Mouse (Mus musculus) mature B cell (primary cell): ENCODE data around the gene Arl6.

ENCODE experiments used
- in situ Hi-C: fragments of 300-500 bp; cut with MboI; formaldehyde crosslinking; loops from 2 replicates; pipeline ENCODE4 v1.14.3; 2019

Gene Arl6

GRCm38 (mm10) chr16:59639102-59639691, at the start of gene Arl6:
Arl6 (minus strand) TSS chr16:59639391.
- in situ Hi-C loops, result no loop called here

GRCm38 (mm10) chr16:59685135-59685534, 45.9 kb upstream of the Arl6 start:
- in situ Hi-C loops, result no loop called here

- in situ Hi-C loops, result no loop called here
Measured at GRCm38 (mm10) chr16:59683434-59683833, 44.2 kb upstream of the Arl6 start.

GRCm38 (mm10) chr16:59682216-59682891, 43.2 kb upstream of the Arl6 start:
- in situ Hi-C loops, result no loop called here

DNA sequence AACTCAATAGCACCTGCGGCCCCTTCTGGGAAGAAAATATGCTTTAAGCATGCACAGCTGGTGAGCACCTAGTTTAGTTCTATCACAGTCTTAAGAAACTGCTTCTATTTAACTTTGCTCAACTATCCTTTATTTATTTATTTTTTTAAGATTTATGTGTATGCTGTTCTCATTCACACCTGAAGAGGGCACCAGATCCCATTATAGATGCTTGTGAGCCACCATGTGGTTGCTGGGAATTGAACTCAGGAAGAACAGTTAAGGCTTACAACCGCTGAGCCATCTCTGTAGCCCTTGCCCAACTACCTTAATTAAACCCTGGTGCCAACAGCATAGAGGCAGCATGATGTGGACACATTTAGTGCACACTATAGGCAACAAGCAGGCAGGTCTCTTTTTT, 27.7 kb upstream of the Arl6 start:
- in situ Hi-C loops, result no loop called here

- in situ Hi-C loops, result no loop called here
Measured at GRCm38 (mm10) chr16:59643766-59644165, 4.6 kb upstream of the Arl6 start.

- in situ Hi-C loops, result no loop called here
Measured at GRCm38 (mm10) chr16:59639985-59640384, 794 bp upstream of the Arl6 start.

DNA sequence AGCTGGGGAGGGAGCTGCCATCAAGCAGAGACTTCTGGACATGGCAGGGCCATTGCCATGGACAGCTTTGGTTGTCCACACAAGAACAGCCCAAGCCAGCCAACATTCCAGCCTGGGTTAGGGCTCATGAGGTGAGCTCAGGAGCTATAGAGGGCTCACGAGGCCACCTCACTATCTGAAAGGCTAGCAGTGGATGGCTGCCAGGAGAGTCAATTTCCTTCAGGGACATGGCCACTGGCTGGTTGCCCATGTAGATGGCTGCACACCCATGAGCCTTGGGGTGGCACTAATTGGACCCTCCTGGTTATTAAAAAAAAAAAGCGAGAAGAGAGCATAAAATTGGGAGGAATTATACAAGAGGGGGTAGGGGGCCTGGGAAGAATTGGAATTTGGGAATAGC, 4.6 kb downstream of the Arl6 start:
- in situ Hi-C loops, result no loop called here

- in situ Hi-C loops, result no loop called here
Measured at GRCm38 (mm10) chr16:59621554-59621953, 17.6 kb downstream of the Arl6 start.

DNA sequence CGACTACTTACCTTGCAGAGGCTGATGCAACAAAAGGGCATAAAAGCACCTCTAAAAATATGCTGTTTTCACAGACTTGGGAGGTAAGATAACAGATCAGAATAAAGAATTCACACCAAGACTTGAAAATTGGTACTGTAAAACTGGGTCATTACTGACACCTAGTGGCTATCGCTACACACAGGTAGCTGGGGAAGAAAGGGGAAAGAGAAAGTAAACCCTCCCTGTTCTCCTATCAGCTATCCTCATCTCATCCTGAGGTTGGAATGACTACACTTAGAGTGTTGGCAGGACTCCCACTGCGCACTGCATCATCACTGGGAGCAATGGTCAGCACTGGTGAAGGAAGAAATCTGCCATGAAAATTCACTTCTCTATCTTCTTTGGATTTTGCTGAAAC, 22.0 kb downstream of the Arl6 start:
- in situ Hi-C loops, result loop anchor here (5.0 kb wide), 1 partner anchor 200 kb away; no protein-coding TSS in a partner anchor

DNA sequence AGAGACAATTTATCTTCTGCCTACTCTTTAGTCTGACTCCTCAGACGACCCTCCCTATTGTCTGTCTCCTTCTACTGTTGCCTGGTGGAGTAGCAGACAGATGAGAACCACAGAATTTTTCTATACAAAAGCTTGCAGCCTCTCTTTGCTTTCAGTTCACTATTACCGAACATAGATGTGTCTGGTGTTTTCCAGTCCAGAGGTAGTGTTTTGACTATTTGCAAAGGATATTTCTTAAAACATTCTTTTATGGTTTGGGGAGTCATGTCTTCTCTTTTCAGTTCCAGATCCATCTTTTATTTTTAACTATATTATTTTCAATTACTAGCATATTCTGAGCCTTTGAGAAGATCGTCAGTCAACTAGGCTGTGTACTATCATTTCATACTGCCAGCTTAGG, 23.5 kb downstream of the Arl6 start:
- in situ Hi-C loops, result loop anchor here (5.0 kb wide), 1 partner anchor 198 kb away; no protein-coding TSS in a partner anchor

GRCm38 (mm10) chr16:59610750-59611149, 28.4 kb downstream of the Arl6 start:
- in situ Hi-C loops, result no loop called here

GRCm38 (mm10) chr16:59604078-59604781, 35.0 kb downstream of the Arl6 start:
- in situ Hi-C loops, result no loop called here

- in situ Hi-C loops, result no loop called here
Measured at GRCm38 (mm10) chr16:59600311-59601251, 38.6 kb downstream of the Arl6 start, which contains the start of gene Crybg3. Crybg3 (minus strand) TSS chr16:59600979.

DNA sequence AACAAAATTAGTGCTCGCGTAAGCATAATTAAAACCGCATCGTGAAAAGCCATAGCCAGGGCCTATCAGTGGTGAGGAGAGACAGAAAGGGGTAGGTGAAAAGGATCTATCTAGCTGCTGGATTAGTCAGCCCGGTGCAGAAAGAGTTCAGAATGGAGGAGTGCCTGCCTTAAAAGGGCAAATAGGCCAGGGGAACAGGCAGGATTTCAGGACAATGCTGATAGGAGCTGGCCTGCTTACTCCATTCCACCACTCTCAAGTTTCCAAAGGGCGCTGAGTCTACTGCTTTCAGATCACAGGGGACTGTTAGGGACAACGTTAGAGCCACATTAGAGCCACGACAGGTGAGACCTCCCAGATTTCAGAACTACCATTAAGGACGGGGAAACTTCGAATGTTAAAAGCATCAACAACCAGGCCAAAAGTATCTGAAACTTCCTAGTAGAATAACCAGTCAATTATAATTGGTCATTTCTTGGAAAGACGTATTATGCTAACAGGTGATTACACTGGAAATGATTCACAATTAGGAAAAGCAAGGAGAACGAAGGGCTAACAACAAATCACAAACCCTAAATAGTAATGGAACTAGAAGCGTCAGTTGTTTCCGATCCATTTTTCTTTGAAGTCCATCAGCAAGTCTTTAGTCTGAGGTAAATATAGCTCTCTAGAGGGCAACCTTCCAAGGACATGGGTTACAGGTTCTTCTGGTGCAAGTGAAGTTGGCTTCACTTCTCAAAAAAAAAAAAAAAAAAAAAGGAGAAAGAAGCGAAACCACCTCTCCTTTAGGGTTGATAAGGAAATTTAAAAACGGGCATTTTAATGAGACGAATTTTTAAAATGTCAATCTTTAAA, 39.6 kb downstream of the Arl6 start:
- in situ Hi-C loops, result no loop called here

DNA sequence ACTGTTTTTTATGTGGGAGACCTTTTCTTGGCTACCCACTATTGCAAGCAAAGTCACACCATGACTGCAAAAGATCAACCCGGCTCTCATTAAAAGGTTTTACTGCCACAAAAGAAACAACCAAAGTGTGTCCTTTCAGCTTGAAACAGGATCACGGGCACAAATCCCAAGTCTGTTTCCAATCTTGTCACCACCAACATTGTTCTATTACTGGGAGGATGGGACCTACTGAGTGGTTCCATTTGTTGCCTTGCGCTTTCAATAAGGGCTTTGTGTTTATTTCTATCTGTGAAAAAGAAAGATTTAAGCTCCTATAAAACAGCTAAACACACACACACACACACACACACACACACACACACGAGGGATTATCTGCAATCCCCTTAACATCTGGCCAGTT, 40.2 kb downstream of the Arl6 start:
- in situ Hi-C loops, result no loop called here

DNA sequence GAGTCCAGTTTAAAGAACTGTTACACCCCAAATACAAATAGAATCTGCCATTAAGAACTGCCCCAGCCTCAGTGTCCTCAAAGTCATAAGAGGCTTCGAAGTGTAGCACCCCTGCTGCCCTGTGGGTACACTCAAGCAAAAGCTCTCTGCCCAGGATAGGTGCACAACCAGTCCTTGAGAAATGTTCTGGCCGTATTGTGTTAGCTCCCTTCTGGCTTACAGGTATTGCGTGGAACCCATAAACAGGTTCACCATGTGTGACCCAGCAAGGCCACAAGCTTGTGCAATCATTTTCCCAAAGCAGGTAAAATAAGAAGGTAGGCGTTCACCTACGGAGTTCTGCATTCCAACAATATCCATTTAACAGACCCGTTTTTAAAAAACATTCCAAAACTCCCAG, 41.9 kb downstream of the Arl6 start:
- in situ Hi-C loops, result no loop called here

GRCm38 (mm10) chr16:59594714-59595113, 44.5 kb downstream of the Arl6 start:
- in situ Hi-C loops, result no loop called here

DNA sequence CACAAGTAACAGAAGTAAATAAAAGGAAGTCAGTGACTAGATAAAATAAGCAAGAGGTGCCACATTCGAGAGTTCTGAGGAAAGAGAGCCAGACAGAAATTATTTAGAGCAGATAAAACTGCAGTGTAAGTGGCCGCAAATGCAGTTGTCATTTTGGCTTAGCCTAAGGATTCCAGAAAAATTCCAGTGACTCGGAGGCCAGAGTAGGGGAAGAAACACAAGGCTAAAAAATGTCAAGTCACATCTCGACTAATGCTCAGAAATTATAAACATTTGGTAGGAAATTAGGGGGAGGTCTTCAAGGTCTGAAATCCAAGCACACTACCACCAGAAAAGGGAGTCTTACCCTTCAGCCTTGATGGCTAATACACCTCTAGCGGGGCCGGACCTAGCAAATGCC, 48.4 kb downstream of the Arl6 start:
- in situ Hi-C loops, result no loop called here

GRCm38 (mm10) chr16:59588351-59589025, 50.7 kb downstream of the Arl6 start:
- in situ Hi-C loops, result no loop called here
